Mouse (Mus musculus): ENCODE results near the gene Actn3.
"Not testable (repeated sequence)": the region's sequence is repeated elsewhere in the genome, so short reads cannot be mapped to it uniquely, and the experiment has no call there.

The Actn3 gene

DNA sequence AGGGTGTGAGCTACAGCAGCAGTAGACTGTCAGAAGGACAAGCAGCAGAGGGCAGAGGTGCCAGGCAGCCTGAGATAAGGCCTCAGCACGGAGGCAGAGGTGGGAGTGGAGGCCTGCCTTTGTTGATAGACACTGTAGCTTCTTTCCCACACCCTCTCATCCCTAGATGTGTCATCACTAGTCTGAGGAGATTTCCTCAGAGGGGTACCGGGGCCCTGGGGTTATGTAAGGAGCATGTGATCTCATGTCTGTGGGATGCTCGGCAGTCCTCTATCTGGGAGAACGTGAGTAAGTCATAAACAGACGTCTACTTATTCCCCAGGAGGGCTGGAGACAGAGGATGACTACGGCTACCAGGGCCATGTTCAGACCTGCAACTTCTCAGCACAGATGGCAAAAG lies 18.6 kb downstream of the Actn3 start:
- DNase-seq (ENCODE audit: low spot score) = no peak

DNA sequence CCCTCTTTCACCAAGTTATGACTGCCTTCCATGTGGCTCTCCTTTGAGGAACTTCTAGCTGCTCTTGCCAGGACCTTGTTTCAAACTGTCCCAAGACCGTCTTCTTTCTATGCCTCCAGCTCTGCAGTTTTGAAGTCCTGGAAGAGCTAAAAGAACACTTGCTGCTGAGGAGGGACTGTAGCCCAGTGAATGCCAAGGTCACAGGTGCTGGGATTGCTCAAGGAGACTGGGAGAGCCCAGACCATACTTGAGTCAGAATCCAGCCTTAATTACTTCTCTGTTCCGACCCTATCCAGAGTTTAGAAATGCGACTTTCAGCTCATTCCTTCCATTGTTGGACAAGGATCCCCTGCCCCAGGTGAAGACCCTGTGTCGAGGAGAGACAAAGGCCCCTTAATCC lies 21.8 kb downstream of the Actn3 start:
- DNase-seq (ENCODE audit: low spot score) = no peak

GRCm38 (mm10) chr19:4855470-4855820 lies 22.3 kb downstream of the Actn3 start:
- no peak for DNase-seq (ENCODE audit: low spot score)

GRCm38 (mm10) chr19:4854552-4855469 lies 22.9 kb downstream of the Actn3 start, which contains the start of gene Ctsf:
Ctsf (plus strand) TSS chr19:4855130.
- peak; percentile 89 for DNase-seq (ENCODE audit: low spot score)

- DNase-seq (ENCODE audit: low spot score) = no peak
Measured at GRCm38 (mm10) chr19:4850281-4850680, 27.4 kb downstream of the Actn3 start.

DNA sequence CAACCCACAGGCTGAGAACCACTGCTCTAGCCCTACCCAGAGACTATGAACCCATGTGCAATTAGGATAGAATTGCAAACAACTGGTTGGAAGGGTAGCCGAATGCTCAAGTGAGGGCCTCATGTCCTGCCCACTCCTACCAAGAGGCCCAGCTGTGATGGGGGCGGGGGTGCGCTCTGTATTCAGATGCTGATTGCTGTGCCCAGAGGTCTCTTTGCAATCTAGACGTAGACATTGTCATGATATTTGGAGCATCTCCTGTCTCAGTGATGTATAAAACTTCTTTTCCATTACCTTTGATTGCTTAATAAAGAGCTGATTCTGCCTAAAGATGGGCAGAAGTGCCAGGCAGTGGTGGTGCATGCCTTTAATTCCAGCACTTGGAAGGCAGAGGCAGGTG lies 27.9 kb downstream of the Actn3 start:
- DNase-seq (ENCODE audit: low spot score) = no peak

GRCm38 (mm10) chr19:4847490-4847889 lies 30.2 kb downstream of the Actn3 start:
- DNase-seq (ENCODE audit: low spot score) = no peak

DNA sequence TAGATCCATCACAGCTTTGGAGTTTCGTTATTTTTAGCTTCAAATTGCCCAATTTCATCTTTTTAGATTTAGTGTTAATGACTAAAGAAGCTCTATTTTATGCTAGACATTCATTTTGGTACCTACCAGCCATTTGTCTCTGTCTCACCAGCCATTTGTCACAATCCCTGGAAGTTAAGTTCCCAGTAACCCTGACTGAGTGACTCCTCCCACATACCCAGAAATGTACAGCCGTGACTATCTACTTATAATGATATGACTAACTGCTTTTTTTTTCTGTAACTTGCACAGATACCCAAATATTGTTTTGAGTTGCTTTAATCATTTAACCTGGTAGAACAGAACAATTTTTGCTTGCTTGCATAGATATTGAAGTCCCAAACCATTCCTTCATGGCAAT lies 31.9 kb downstream of the Actn3 start:
- DNase-seq (ENCODE audit: low spot score) = no peak

DNA sequence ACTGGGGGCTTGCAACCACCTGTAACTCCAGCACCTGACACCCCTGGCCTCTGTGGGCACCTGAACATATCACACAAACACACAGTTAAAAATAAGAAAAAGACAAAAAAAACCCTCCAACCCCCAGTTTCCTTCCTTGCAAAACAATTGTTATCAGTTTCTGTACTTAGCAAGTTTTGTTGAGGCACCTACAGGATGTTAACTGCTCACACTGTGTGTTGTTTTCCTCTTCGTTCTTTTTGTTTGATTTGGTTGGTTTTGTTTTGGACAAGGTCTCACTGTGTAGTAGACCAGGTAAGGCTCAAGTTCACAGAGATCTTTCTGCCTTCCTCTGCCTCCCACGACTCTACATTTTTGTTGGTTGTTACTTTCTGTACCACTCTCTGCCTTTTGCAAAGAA lies 35.1 kb downstream of the Actn3 start:
- no peak for DNase-seq (ENCODE audit: low spot score)

- DNase-seq (ENCODE audit: low spot score) = no peak
Measured at GRCm38 (mm10) chr19:4840848-4841247, 36.9 kb downstream of the Actn3 start.

GRCm38 (mm10) chr19:4839149-4839548 lies 38.6 kb downstream of the Actn3 start, which contains the start of the genes Ccs and Ccdc87:
Ccs (minus strand) TSS chr19:4839332.
Ccdc87 (plus strand) TSS chr19:4839366.
- DNase-seq (ENCODE audit: low spot score) = peak; percentile 97

GRCm38 (mm10) chr19:4838526-4839140 lies 39.1 kb downstream of the Actn3 start:
- no peak for DNase-seq (ENCODE audit: low spot score)

GRCm38 (mm10) chr19:4837049-4837448 lies 40.7 kb downstream of the Actn3 start:
- DNase-seq (ENCODE audit: low spot score) = no peak

GRCm38 (mm10) chr19:4836096-4836495 lies 41.6 kb downstream of the Actn3 start:
- DNase-seq (ENCODE audit: low spot score) = no peak

DNA sequence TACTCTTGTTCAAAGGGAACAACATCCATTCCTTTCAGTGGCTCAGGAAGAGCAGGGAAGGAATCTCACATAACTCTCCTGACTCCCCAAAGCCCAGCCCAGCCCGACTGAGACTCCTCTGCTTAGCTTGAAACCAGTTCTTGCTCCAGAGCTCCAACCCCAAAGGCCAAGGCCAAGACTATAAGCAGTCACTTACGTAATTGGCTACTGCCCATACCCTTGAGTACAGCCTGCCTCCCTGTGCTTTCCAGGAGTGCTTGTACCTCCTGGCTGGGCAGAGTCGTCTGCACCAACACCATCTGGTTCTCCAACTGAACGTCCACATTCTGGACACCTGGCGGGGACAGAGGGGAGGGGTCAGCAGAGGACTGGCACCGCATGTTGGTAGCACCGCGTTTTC lies 43.7 kb downstream of the Actn3 start:
- DNase-seq (ENCODE audit: low spot score) = no peak

DNA sequence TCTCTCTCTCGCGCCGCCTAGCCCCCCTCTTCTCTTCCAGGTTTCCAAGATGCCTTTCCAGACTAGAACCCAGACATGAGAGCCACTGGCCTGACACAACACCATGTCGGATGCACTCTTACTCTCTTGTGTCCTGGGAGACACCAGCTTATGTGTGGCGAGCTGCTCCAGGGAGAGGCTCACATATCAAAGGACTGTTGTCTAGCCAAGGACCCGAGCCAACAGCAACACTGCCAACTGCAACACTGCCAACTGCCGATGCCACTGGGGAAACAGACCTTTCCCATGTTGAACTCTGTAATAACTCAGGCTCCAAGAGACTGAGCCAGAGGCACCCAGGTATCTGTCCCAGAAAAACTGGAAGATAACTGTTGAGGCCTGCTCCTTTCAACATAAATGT lies 48.6 kb downstream of the Actn3 start:
- no peak for DNase-seq (ENCODE audit: low spot score)

DNA sequence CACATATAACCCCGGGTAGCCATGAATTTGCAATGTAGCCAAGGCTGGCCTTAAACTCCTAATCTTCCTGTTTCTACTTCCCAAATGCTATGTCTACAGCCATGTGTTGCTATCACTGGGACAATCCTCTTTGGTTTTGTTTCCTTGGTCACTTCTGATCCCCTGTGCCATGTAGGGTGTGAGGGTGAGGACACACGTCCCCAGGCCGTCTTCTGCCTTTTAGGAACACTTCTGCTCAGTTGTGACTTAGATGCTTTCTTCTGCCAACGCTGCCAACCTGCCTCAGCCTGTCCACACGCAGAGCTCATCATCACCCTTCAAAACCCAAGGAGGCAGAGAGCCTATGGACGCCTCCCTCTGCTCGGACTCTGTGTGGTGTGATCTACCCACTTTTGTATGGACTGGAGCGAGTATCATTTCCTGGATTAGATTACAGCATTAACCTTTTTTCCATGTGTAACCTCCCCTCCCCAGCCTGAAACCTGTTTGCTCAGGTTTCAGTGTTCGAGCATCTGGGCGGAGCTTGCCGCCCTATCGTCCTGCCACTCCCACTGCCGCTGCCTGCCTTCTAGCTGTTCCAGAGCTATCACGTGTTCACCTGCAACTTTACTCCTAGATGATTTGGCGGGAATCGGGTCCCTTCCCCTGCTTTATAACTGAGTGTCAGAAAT lies 49.1 kb downstream of the Actn3 start:
- no peak for DNase-seq (ENCODE audit: low spot score)

GRCm38 (mm10) chr19:4820678-4821303 lies 56.9 kb downstream of the Actn3 start:
- DNase-seq (ENCODE audit: low spot score) = peak; percentile 73

- no peak for DNase-seq (ENCODE audit: low spot score)
Measured at GRCm38 (mm10) chr19:4817182-4817835, 60.4 kb downstream of the Actn3 start.

DNA sequence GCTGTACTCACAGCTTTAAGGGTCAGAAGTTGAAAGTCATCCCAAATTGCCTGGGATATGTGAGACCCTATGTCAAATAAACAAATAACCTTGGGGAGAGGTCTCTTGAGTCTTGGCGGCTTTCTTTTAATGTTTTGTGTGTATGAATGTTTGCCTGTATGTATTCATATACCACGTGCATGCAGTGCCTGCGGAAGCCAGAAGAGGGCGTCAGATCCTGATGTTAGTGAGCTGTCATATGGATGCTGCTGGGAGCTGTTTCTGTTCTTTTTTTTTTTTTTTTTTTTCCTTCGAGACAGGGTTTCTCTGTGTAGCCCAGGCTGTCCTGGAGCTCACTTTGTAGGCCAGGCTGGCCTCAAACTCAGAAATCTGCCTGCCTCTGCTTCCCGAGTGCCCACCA lies 64.7 kb downstream of the Actn3 start:
- peak; percentile 71 for DNase-seq (ENCODE audit: low spot score)

GRCm38 (mm10) chr19:4812334-4812949 lies 65.3 kb downstream of the Actn3 start:
- not testable (repeated sequence) for DNase-seq (ENCODE audit: low spot score)

- DNase-seq (ENCODE audit: low spot score) = no peak
Measured at GRCm38 (mm10) chr19:4811909-4812242, 65.8 kb downstream of the Actn3 start.
